Mouse (Mus musculus) forebrain, embryonic 11.5 days (tissue): Measurements from ENCODE around the gene Cnbp. TPM values are rescaled to one million over a fixed set of nuclear protein-coding genes. Genes with fewer than 3 reads are reported as not detected.
A peak's percentile ranks its signal among the peaks of the same experiment; 100 is the strongest.

ENCODE experiments used
- ATAC-seq: fragments of 200-750 bp; cut with Nextera tagmentation; replicated peaks from 2 replicates; pipeline ENCODE4 v1.8.0; 2017; ENCODE audit warnings: moderate TSS enrichment; ENCODE audit not compliant: low FRiP score
- DNase-seq: peaks from one replicate; pipeline ENCODE4 v3.0.0-alpha.2; 2017; ENCODE audit warnings: low spot score
- H3K27ac ChIP-seq: fragments of 300-500 bp; sonication (generic); 2 replicates; pipeline ENCODE4 v1.5.1; 2014; ENCODE audit warnings: low read depth, low read length
- H3K27me3 ChIP-seq: fragments of 300-500 bp; sonication (generic); 2 replicates; pipeline ENCODE4 v1.6.1; 2014; ENCODE audit warnings: mild to moderate bottlenecking, low read length, mixed read lengths; ENCODE audit not compliant: control insufficient read depth, insufficient read depth
- H3K36me3 ChIP-seq: fragments of 300-500 bp; sonication (generic); 2 replicates; pipeline ENCODE4 v1.6.1; 2014; ENCODE audit warnings: mild to moderate bottlenecking, low read length, moderate library complexity, mixed read lengths; ENCODE audit not compliant: control insufficient read depth, insufficient read depth
- H3K4me1 ChIP-seq: fragments of 300-500 bp; sonication (generic); replicated peaks from 2 replicates; pipeline ENCODE4 v1.6.1; 2014; ENCODE audit warnings: low read length, mixed read lengths; ENCODE audit not compliant: control insufficient read depth, insufficient read depth
- H3K4me2 ChIP-seq: fragments of 300-500 bp; sonication (generic); 2 replicates; pipeline ENCODE4 v1.6.1; 2014; ENCODE audit warnings: low read depth, mild to moderate bottlenecking, low read length, moderate library complexity, mixed read lengths; ENCODE audit not compliant: severe bottlenecking
- H3K4me3 ChIP-seq: fragments of 300-500 bp; sonication (generic); 2 replicates; pipeline ENCODE4 v1.5.1; 2014; ENCODE audit warnings: low read depth, low read length
- H3K9ac ChIP-seq: fragments of 300-500 bp; sonication (generic); 2 replicates; pipeline ENCODE4 v1.6.1; 2014; ENCODE audit warnings: low read length
- H3K9me3 ChIP-seq: fragments of 300-500 bp; sonication (generic); 2 replicates; pipeline ENCODE4 v1.6.1; 2016; ENCODE audit warnings: low read length, mixed read lengths; ENCODE audit not compliant: control insufficient read depth
- WGBS: fragments of 180-500 bp; shearing (Covaris S2); extraction: QIAGEN DNeasy Blood & Tissue Kit; methylation state at CpG from one replicate; pipeline ENCODE4 v1.1.7; 2014; 5-methylcytosine and 5-hydroxymethylcytosine counted together
- polyA plus RNA-seq: library from polyadenylated mRNA; unstranded; fragments of >200 nt; fragmentation: Nextera tagmentation; extraction: Ambion mirVana; gene quantifications from 2 replicates; pipeline ENCODE4 v1.2.1, GENCODE M21; 2014

The Cnbp gene
- polyA plus RNA-seq, 1 experiment from 2014 or later: 1,299 TPM

GRCm38 (mm10) chr6:87845031-87845695 lies 5.7 kb downstream of the Cnbp start:
- no peak overlapping the region for H3K27ac ChIP-seq
- H3K4me1 ChIP-seq: peaks cover 8% of the 10 kb centered on the region
- no peaks in the 10 kb centered on the region for H3K9me3 ChIP-seq
- no peak overlapping the region for H3K4me3 ChIP-seq
- DNase-seq (no peak), ATAC-seq (no peak)
- H3K36me3 ChIP-seq: peaks cover 12% of the 10 kb centered on the region
- H3K27me3 ChIP-seq: no peaks in the 10 kb centered on the region
- WGBS: 95% methylated on average over 13 of the region's 13 CpGs
- H3K9ac ChIP-seq: no peak overlapping the region
- no peak overlapping the region for H3K4me2 ChIP-seq

- Histone ChIP-seq H3K27ac (no peak overlapping the region), H3K4me1 (no peaks in the 10 kb centered on the region), H3K4me2 (no peak overlapping the region), H3K9ac (no peak overlapping the region), H3K4me3 (no peak overlapping the region), H3K36me3 (peaks cover 12% of the 10 kb centered on the region), H3K27me3 (no peaks in the 10 kb centered on the region), H3K9me3 (no peaks in the 10 kb centered on the region)
- 14% methylated on average over 1 of the region's 1 CpGs for WGBS
- DNase-seq: no peak
- ATAC-seq: no peak
These were observed 8.7 kb downstream of the Cnbp start for GRCm38 (mm10) chr6:87842254-87842653.

GRCm38 (mm10) chr6:87841635-87842034 lies 9.3 kb downstream of the Cnbp start:
- H3K36me3 ChIP-seq: peaks cover 12% of the 10 kb centered on the region
- H3K27ac ChIP-seq: no peak overlapping the region
- H3K9me3 ChIP-seq: no peaks in the 10 kb centered on the region
- H3K9ac ChIP-seq: no peak overlapping the region
- H3K27me3 ChIP-seq: no peaks in the 10 kb centered on the region
- H3K4me3 ChIP-seq: no peak overlapping the region
- no peaks in the 10 kb centered on the region for H3K4me1 ChIP-seq
- WGBS: 88% methylated on average over 8 of the region's 8 CpGs
- no peak overlapping the region for H3K4me2 ChIP-seq
- no peak for DNase-seq
- no peak for ATAC-seq

- no peaks in the 10 kb centered on the region for H3K4me1 ChIP-seq
- no peak overlapping the region for H3K27ac ChIP-seq
- no peak overlapping the region for H3K9ac ChIP-seq
- WGBS: 72% methylated on average over 11 of the region's 11 CpGs
- peaks cover 6% of the 10 kb centered on the region for H3K36me3 ChIP-seq
- H3K4me2 ChIP-seq: no peak overlapping the region
- H3K27me3 ChIP-seq: no peaks in the 10 kb centered on the region
- DNase-seq (no peak), ATAC-seq (no peak)
- no peak overlapping the region for H3K4me3 ChIP-seq
- H3K9me3 ChIP-seq: no peaks in the 10 kb centered on the region
These were observed 11.0 kb downstream of the Cnbp start for GRCm38 (mm10) chr6:87839797-87840341.

GRCm38 (mm10) chr6:87838551-87839197 lies 12.2 kb downstream of the Cnbp start, which contains the start of gene Isy1:
Isy1 (minus strand) TSS chr6:87838798.
- Histone ChIP-seq H3K9ac (peak within 1 kb of the TSS; percentile 89), H3K4me3 (peak within 1 kb of the TSS; percentile 73), H3K27ac (peak within 1 kb of the TSS; percentile 88), H3K27me3 (no peaks in the 10 kb centered on the region), H3K9me3 (no peaks in the 10 kb centered on the region), H3K4me2 (peak within 1 kb of the TSS; percentile 79), H3K4me1 (no peaks in the 10 kb centered on the region), H3K36me3 (peaks cover 3% of the 10 kb centered on the region)
- peak; percentile 94 for DNase-seq
- WGBS: under 1% methylated on average over 46 of the region's 46 CpGs
- peak; percentile 96 for ATAC-seq

GRCm38 (mm10) chr6:87835695-87836094 lies 15.2 kb downstream of the Cnbp start, which contains the start of gene Gm45140:
Gm45140 (minus strand) TSS chr6:87835795.
- H3K9me3 ChIP-seq: no peaks in the 10 kb centered on the region
- H3K27ac ChIP-seq: no peak within 1 kb of the TSS
- H3K4me3 ChIP-seq: no peak within 1 kb of the TSS
- no peak within 1 kb of the TSS for H3K4me2 ChIP-seq
- H3K9ac ChIP-seq: no peak within 1 kb of the TSS
- ATAC-seq: no peak
- 93% methylated on average over 7 of the region's 7 CpGs for WGBS
- H3K36me3 ChIP-seq: no peaks in the 10 kb centered on the region; the same call in 1 of the 2 replicates
- DNase-seq: no peak
- H3K4me1 ChIP-seq: no peaks in the 10 kb centered on the region
- H3K27me3 ChIP-seq: no peaks in the 10 kb centered on the region

GRCm38 (mm10) chr6:87820366-87820765 lies 30.5 kb downstream of the Cnbp start:
- Histone ChIP-seq H3K27ac (no peak overlapping the region), H3K27me3 (no peaks in the 10 kb centered on the region), H3K4me3 (no peak overlapping the region), H3K4me2 (no peak overlapping the region), H3K36me3 (peaks cover 15% of the 10 kb centered on the region; the same call in 1 of the 2 replicates), H3K9me3 (no peaks in the 10 kb centered on the region), H3K9ac (no peak overlapping the region), H3K4me1 (no peaks in the 10 kb centered on the region)
- DNase-seq (no peak), ATAC-seq (no peak)
- 100% methylated on average over 2 of the region's 2 CpGs for WGBS

- no peak for ATAC-seq
- WGBS: 90% methylated on average over 5 of the region's 5 CpGs
- H3K9me3 ChIP-seq: no peaks in the 10 kb centered on the region
- no peak overlapping the region for H3K27ac ChIP-seq
- peaks cover 7% of the 10 kb centered on the region; the same call in 1 of the 2 replicates for H3K36me3 ChIP-seq
- no peak overlapping the region for H3K4me3 ChIP-seq
- H3K4me1 ChIP-seq: no peaks in the 10 kb centered on the region; the same call in 1 of the 2 replicates
- H3K9ac ChIP-seq: no peak overlapping the region
- H3K4me2 ChIP-seq: no peak overlapping the region
- DNase-seq: no peak
- no peaks in the 10 kb centered on the region for H3K27me3 ChIP-seq
These were observed 36.4 kb downstream of the Cnbp start for GRCm38 (mm10) chr6:87814486-87814885.
